Mouse (Mus musculus): ENCODE results near the gene Itih2. TPM values are rescaled to one million over a fixed set of nuclear protein-coding genes. Genes with fewer than 3 reads are reported as not detected.

Itih2 gene
- total RNA-seq (2023), result not detected

DNA sequence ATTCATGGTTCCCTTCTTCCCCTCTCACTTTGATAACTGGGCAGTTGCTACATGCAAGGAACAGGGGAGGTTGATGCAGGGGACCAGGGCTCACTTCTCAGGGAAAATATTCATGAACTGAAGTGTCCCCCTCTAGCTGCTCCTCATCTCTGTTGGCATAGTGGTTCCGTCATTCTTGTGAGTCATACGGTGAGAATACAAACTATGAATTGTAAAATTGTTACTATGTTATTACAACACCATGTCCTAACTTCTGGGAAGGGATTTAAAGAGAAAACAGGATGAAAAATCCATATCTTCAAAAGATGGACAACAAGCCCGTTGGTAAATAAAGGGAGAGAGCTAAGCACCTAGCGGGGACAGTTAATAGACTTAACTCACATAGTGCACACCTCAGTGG, at the start of gene Itih2:
TSS of gene Itih2 (minus strand) at position 101 of the 400 bp plus-strand sequence.

DNA sequence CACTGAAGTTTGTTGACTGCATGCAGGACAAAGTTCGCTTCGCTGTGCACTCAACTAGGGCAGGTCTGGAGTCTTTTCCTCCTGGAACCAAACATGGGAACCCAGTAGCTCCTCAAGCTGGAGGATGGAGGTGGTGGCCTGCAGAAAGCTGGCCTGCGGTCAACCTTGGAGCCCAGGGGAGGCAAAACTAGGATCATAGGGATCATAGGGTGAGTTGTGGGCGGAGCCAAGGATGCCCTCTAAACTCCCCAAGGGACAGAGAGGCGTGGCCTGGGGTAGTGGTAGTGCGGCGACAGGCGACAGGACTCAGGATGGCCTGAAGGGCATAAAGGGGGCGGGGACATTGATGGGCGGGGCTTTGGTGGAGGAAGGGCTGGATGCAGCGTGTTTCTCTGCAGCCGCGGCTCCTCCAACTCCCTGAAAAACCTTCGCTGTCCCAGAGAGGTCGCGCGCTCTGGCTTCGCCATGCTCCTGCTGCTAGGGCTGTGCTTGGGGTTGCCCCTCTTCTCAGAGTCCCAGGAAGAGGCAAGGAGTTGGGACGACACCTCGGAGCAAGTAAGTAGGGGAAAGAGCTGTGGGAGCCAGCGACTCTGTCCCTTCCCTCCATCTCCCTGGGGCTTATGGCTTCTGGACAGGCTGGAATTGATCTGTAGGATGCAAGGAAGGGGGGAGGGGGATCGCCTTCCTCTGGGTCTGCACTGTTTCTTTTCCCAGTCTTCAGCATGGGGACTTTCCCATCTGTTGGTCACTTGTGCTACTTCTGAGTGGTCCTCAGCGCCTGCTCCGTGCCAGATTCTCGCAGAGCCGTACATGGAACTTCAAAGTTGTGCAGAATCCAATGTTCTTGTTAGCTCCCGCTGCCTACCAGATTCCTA, 22.2 kb upstream of the Itih2 start, which contains the start of gene Itih5:
TSS of gene Itih5 (plus strand) at position 371 of the 875 bp plus-strand sequence.

DNA sequence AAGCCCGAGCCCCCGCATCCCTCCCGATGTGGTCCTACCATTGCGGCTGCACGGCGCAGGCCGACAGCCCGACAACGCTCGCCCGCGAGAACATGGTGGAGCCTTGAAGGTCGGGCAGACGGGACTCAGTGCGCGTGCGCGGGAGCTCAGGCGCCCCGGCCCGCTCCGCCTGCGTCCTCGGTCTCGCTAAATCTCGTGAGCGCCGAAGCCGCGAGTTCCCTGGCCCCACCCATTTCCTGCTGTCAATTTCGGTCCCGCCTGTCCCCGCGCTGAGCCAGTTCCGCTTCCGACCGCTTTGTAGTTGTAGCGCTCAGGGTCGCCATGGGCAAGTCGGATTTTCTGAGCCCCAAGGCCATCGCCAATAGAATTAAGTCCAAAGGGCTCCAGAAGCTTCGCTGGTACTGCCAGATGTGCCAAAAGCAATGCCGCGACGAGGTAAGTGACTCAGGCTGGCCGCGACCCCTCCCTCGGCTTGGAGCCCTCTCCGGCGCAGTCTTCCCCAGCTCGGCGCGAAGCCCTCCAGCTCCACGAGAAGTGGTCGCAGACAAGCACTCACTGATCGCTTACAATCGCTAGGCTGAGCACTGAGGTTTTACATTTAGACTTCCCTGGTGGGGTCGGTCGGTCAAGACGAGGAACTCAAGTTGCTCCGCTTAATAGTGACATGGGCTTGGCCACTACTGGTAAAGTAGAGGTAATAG, 50.7 kb downstream of the Itih2 start, which contains the start of the genes Atp5c1 and Kin:
TSS of gene Atp5c1 (minus strand) at position 201 of the 701 bp plus-strand sequence.
TSS of gene Kin (plus strand) at position 284 of the 701 bp plus-strand sequence.

DNA sequence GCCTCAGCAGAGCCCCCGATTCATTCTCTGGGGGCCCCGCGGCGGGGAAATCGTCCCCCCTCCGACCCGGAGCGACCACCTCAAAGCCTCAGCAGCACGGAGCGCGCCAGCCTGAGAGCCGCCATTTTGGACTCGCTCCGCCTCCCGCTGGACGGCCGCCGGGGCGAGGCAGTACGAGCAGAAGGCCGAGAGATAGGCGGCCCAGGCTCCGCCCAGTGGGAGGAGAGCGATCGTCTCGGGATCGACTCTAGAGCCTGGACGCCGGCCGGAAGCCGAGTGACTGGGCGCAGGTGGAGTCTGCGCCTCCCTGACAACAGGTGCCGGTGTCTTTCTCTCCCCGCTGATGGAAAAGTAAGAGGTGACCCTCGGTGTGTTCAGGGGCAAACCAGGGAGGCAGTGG, 82.7 kb downstream of the Itih2 start, which contains the start of gene Taf3:
TSS of gene Taf3 (minus strand) at position 136 of the 400 bp plus-strand sequence.

Other genes with a start within 250 kb of the Itih2 start
- not detected for gene 9230102O04Rik, start 241.9 kb downstream of the Itih2 start, total RNA-seq (2023)
- 10 to 100 TPM; 71.2 to 73.3 TPM for gene Gata3, start 241.4 kb downstream of the Itih2 start, total RNA-seq (2023)
- gene Taf3, start 82.8 kb downstream of the Itih2 start, total RNA-seq (2023), result 10 to 100 TPM; 25.0 to 25.7 TPM
- gene Atp5c1, start 50.9 kb downstream of the Itih2 start, total RNA-seq (2023), result 100 to 1,000 TPM; 128 to 137 TPM
- gene Kin, start 50.8 kb downstream of the Itih2 start, total RNA-seq (2023), result 10 to 100 TPM; 21.9 to 32.7 TPM
- gene Itih5, start 22.2 kb upstream of the Itih2 start, total RNA-seq (2023), result 1 to 10 TPM; 1.4 to 3.5 TPM
- 1 to 10 TPM; 8.5 to 9.9 TPM for gene Sfmbt2, start 239.1 kb upstream of the Itih2 start, total RNA-seq (2023)

Measured in T-cell, adult 66 days (primary cell).